18 mouse cellular contexts compared by ENCODE assay signal in genomic region chr12:106928389-106928788, GRCm38 (mm10).
A peak's percentile ranks its signal among the peaks of the same experiment; 100 is the strongest.
DNase-seq lines count a peak whose midpoint lies in the region; ATAC-seq and TF ChIP-seq lines count a peak whose summit lies in the region.
"Had no signal": no experiment of that assay in that cellular context is flagged by ENCODE, and none has a peak within 500 bp of the region (broad histone marks: within the 10 kb centered on the region; RNA-seq: fewer than 3 reads in every experiment).

No protein-coding gene starts in this region.

- H3K9me3 ChIP-seq in hindbrain, embryonic 13.5 days: no peaks in the 10 kb centered on the region
- H3K9me3 ChIP-seq in hindbrain, postnatal 0 days (ENCODE audit: low read length): no peaks in the 10 kb centered on the region
- H3K9me3 ChIP-seq in midbrain, embryonic 14.5 days (ENCODE audit: control insufficient read depth, low read length): no peaks in the 10 kb centered on the region
- H3K9me3 ChIP-seq in midbrain, embryonic 16.5 days (replicated peaks; ENCODE audit: control insufficient read depth, low read length, poor library complexity, severe bottlenecking): no peaks in the 10 kb centered on the region
- no peaks in the 10 kb centered on the region for H3K9me3 ChIP-seq in embryonic facial prominence, embryonic 13.5 days
- H3K9me3 ChIP-seq: forebrain, embryonic 12.5 days; heart, embryonic 10.5 days had no signal

- TF ChIP-seq CTCF in hindbrain, postnatal 0 days (IDR thresholded peaks at IDR 0.05; ENCODE audit: low read depth): no peak
- TF ChIP-seq CTCF in brain, embryonic 14.5 days (IDR thresholded peaks at IDR 0.05; ENCODE audit: borderline replicate concordance, extremely low read depth, insufficient read depth, insufficient read length): no peak

- no peak; the same call in 1 of the 2 replicates for ATAC-seq in hindbrain, embryonic 13.5 days (ENCODE audit: low FRiP score)
- no peak for ATAC-seq in hindbrain, postnatal 0 days
- no peak for ATAC-seq in midbrain, embryonic 14.5 days (ENCODE audit: low FRiP score, low TSS enrichment)
- no peak for ATAC-seq in midbrain, embryonic 16.5 days
- no peak for ATAC-seq in embryonic facial prominence, embryonic 13.5 days (ENCODE audit: insufficient number of reproducible peaks, insufficient read depth, low FRiP score, low TSS enrichment, low read depth)
- ATAC-seq: forebrain, embryonic 16.5 days; inflammation-experienced regulatory T-cells, adult 6 months had no signal

- no peak overlapping the region for H3K9ac ChIP-seq in hindbrain, embryonic 13.5 days
- no peak overlapping the region for H3K9ac ChIP-seq in hindbrain, postnatal 0 days (replicated peaks; ENCODE audit: low read length)
- no peak overlapping the region for H3K9ac ChIP-seq in midbrain, embryonic 14.5 days (replicated peaks; ENCODE audit: low read length)
- no peak overlapping the region for H3K9ac ChIP-seq in midbrain, embryonic 16.5 days (ENCODE audit: low read depth, low read length)
- no peak overlapping the region for H3K9ac ChIP-seq in embryonic facial prominence, embryonic 13.5 days
- H3K9ac ChIP-seq: forebrain, embryonic 12.5 days had no signal

- no peak overlapping the region for H3K4me3 ChIP-seq in hindbrain, embryonic 13.5 days
- no peak overlapping the region for H3K4me3 ChIP-seq in hindbrain, postnatal 0 days (ENCODE audit: low read length)
- no peak overlapping the region for H3K4me3 ChIP-seq in midbrain, embryonic 14.5 days (replicated peaks; ENCODE audit: low read depth, low read length)
- no peak overlapping the region for H3K4me3 ChIP-seq in midbrain, embryonic 16.5 days (ENCODE audit: low read depth, low read length)
- no peak overlapping the region for H3K4me3 ChIP-seq in embryonic facial prominence, embryonic 13.5 days
- H3K4me3 ChIP-seq: forebrain, embryonic 12.5 days; heart, embryonic 10.5 days had no signal

- no peak for TF ChIP-seq POLR2A in brain, embryonic 14.5 days (IDR thresholded peaks at IDR 0.05; ENCODE audit: borderline replicate concordance, extremely low read depth, insufficient read depth, insufficient read length, poor library complexity, severe bottlenecking)

- WGBS in hindbrain, embryonic 13.5 days: 35% methylated on average over 5 of the region's 5 CpGs
- 47% methylated on average over 5 of the region's 5 CpGs for WGBS in hindbrain, postnatal 0 days
- WGBS in midbrain, embryonic 14.5 days: 34% methylated on average over 5 of the region's 5 CpGs
- 40% methylated on average over 5 of the region's 5 CpGs for WGBS in midbrain, embryonic 16.5 days
- WGBS in embryonic facial prominence, embryonic 13.5 days: 69% methylated on average over 5 of the region's 5 CpGs

- DNase-seq in hindbrain, postnatal 0 days (ENCODE audit: low spot score): no peak
- peak; percentile 24 for DNase-seq in midbrain, embryonic 14.5 days
- DNase-seq in brain, embryonic 14.5 days (ENCODE audit: low read depth): peak; percentile 39
- DNase-seq in heart, postnatal 10 days: no peak
- DNase-seq: adrenal gland, adult 2 months; adrenal gland, postnatal 25 days; cerebellum, adult 2 months; cerebellum, postnatal 10 days; gastrocnemius, postnatal 10 days; heart, adult 18-20 months; heart, postnatal 14 days had no signal

- peak overlapping the region; percentile 71 for H3K27ac ChIP-seq in hindbrain, embryonic 13.5 days
- no peak overlapping the region for H3K27ac ChIP-seq in hindbrain, postnatal 0 days
- H3K27ac ChIP-seq in midbrain, embryonic 14.5 days (replicated peaks; ENCODE audit: low read depth, low read length): no peak overlapping the region
- H3K27ac ChIP-seq in midbrain, embryonic 16.5 days (ENCODE audit: low read length): no peak overlapping the region
- peak overlapping the region; percentile 72 for H3K27ac ChIP-seq in embryonic facial prominence, embryonic 13.5 days
- H3K27ac ChIP-seq: forebrain, embryonic 12.5 days; heart, embryonic 10.5 days had no signal

- intact Hi-C loops in heart, postnatal 10 days (cut with DNase I): no loop called here

- 0 out of 2 replicates have a peak, but pooled peaks cover 4% of the 10 kb centered on the region for H3K27me3 ChIP-seq in hindbrain, embryonic 13.5 days
- H3K27me3 ChIP-seq in hindbrain, postnatal 0 days (ENCODE audit: insufficient read depth, low read length): no peaks in the 10 kb centered on the region
- no peaks in the 10 kb centered on the region for H3K27me3 ChIP-seq in midbrain, embryonic 14.5 days (ENCODE audit: control insufficient read depth, insufficient read depth, low read length)
- no peaks in the 10 kb centered on the region for H3K27me3 ChIP-seq in midbrain, embryonic 16.5 days (ENCODE audit: control insufficient read depth, insufficient read depth, low read depth, low read length)
- H3K27me3 ChIP-seq in embryonic facial prominence, embryonic 13.5 days: no peaks in the 10 kb centered on the region
- H3K27me3 ChIP-seq: forebrain, embryonic 12.5 days had no signal

- peaks cover 23% of the 10 kb centered on the region for H3K4me1 ChIP-seq in hindbrain, embryonic 13.5 days (replicated peaks)
- H3K4me1 ChIP-seq in hindbrain, postnatal 0 days (ENCODE audit: insufficient read depth, low read length): 0 out of 2 replicates have a peak, but pooled peaks cover 4% of the 10 kb centered on the region
- peaks cover 6% of the 10 kb centered on the region for H3K4me1 ChIP-seq in midbrain, embryonic 14.5 days (ENCODE audit: control insufficient read depth, insufficient read depth, low read length)
- H3K4me1 ChIP-seq in midbrain, embryonic 16.5 days (ENCODE audit: control insufficient read depth, insufficient read depth, low read length): peaks cover 6% of the 10 kb centered on the region
- H3K4me1 ChIP-seq in embryonic facial prominence, embryonic 13.5 days: peaks cover 36% of the 10 kb centered on the region
- H3K4me1 ChIP-seq: heart, embryonic 10.5 days had no signal

- H3K36me3 ChIP-seq in hindbrain, embryonic 13.5 days: no peaks in the 10 kb centered on the region
- no peaks in the 10 kb centered on the region for H3K36me3 ChIP-seq in hindbrain, postnatal 0 days (ENCODE audit: insufficient read depth, low read length)
- no peaks in the 10 kb centered on the region for H3K36me3 ChIP-seq in midbrain, embryonic 14.5 days (ENCODE audit: control insufficient read depth, insufficient read depth, low read length)
- H3K36me3 ChIP-seq in midbrain, embryonic 16.5 days (ENCODE audit: control insufficient read depth, insufficient read depth, low read length): no peaks in the 10 kb centered on the region
- no peaks in the 10 kb centered on the region for H3K36me3 ChIP-seq in embryonic facial prominence, embryonic 13.5 days
- H3K36me3 ChIP-seq: forebrain, embryonic 12.5 days; heart, embryonic 10.5 days had no signal

- no peak overlapping the region for H3K4me2 ChIP-seq in hindbrain, embryonic 13.5 days
- no peak overlapping the region for H3K4me2 ChIP-seq in hindbrain, postnatal 0 days (ENCODE audit: low read depth, low read length)
- no peak overlapping the region for H3K4me2 ChIP-seq in midbrain, embryonic 14.5 days (ENCODE audit: low read length)
- H3K4me2 ChIP-seq in midbrain, embryonic 16.5 days (ENCODE audit: low read length): no peak overlapping the region
- H3K4me2 ChIP-seq in embryonic facial prominence, embryonic 13.5 days: no peak overlapping the region
- H3K4me2 ChIP-seq: forebrain, embryonic 12.5 days had no signal

Comparison
In these comparisons a context has a peak if more than half of its experiments do, and no peak if none do; other contexts are left out.
1. H3K27ac ChIP-seq: peak in hindbrain, embryonic 13.5 days (single experiment) and embryonic facial prominence, embryonic 13.5 days (single experiment); none in hindbrain, postnatal 0 days (single experiment), midbrain, embryonic 14.5 days (single experiment) and midbrain, embryonic 16.5 days (single experiment).
2. DNase-seq: peak in midbrain, embryonic 14.5 days (single experiment) and brain, embryonic 14.5 days (single experiment); none in hindbrain, postnatal 0 days (single experiment) and heart, postnatal 10 days (0 of 2).